Mouse (Mus musculus) CD4-positive helper T cell, adult 2 months (primary cell): ENCODE measurements around the gene Olfr769.
"Not testable (repeated sequence)": the region's sequence is repeated elsewhere in the genome, so short reads cannot be mapped to it uniquely, and the experiment has no call there.

Experiments
- DNase-seq: peaks from one replicate; pipeline ENCODE4 v3.0.0-alpha.2; 2012; ENCODE audit warnings: low read depth, missing footprints, low spot score

Gene Olfr769

GRCm38 (mm10) chr10:129117761-129118160 is at the start of gene Olfr769:
Gene Olfr769 (minus strand): TSS chr10:129117861.
- DNase-seq, result no peak

GRCm38 (mm10) chr10:129164651-129165050 is 47.0 kb upstream of the Olfr769 start, which contains the start of gene Olfr771:
Gene Olfr771 (minus strand): TSS chr10:129164751.
- DNase-seq, result no peak

GRCm38 (mm10) chr10:129138898-129139297 is 21.2 kb upstream of the Olfr769 start, which contains the start of gene Olfr770:
Gene Olfr770 (minus strand): TSS chr10:129138998.
- no peak for DNase-seq

- no peak for DNase-seq
These were observed 2.5 kb downstream of the Olfr769 start for GRCm38 (mm10) chr10:129115146-129115545.

- DNase-seq, result no peak
These were observed 16.4 kb downstream of the Olfr769 start for GRCm38 (mm10) chr10:129101231-129101630.

- DNase-seq, result no peak
These were observed 18.4 kb downstream of the Olfr769 start, which contains the start of gene Olfr768 for GRCm38 (mm10) chr10:129099275-129099674. Gene Olfr768 (minus strand): TSS chr10:129099375.

GRCm38 (mm10) chr10:129082810-129083209 is 34.9 kb downstream of the Olfr769 start, which contains the start of gene Olfr767:
Gene Olfr767 (minus strand): TSS chr10:129082910.
- not testable (repeated sequence) for DNase-seq

- DNase-seq, result no peak
These were observed 48.8 kb downstream of the Olfr769 start, which contains the start of gene Olfr766-ps1 for GRCm38 (mm10) chr10:129068877-129069276. Gene Olfr766-ps1 (minus strand): TSS chr10:129068977.
